Mouse (Mus musculus) Patski (cell line): ENCODE results near the gene Calhm6. TPM values are rescaled to one million over a fixed set of nuclear protein-coding genes. Genes with fewer than 3 reads are reported as not detected.

ENCODE experiments used
- ATAC-seq: fragments of 100-300 bp; one replicate; pipeline ENCODE4 v1.8.0; 2021
- CTCF ChIA-PET: fragments of 350-600 bp; sonication (Branson Sonifier 250); formaldehyde crosslinking; loops from one replicate; lab custom pipeline; 2022; ENCODE audit warnings: inconsistent platforms; lab: Charles Lee
- POLR2A ChIA-PET: fragments of 350-600 bp; sonication (Branson Sonifier 250); formaldehyde crosslinking; loops from one replicate; lab custom pipeline; 2022; ENCODE audit warnings: antibody characterized with exemption, inconsistent platforms; lab: Charles Lee
- DNase-seq: peaks from one replicate; pipeline ENCODE4 v3.0.0-alpha.2; 2011; ENCODE audit warnings: low read depth, low spot score
- H3K27me3 ChIP-seq: fragments of 371-371 bp; one replicate; pipeline ENCODE4 v1.5.1; 2021
- CTCF ChIP-seq: fragments of 100-300 bp; IDR thresholded peaks from one replicate; pipeline ENCODE4 v1.5.1; 2021
- in situ Hi-C: fragments of 300-500 bp; cut with MboI; formaldehyde crosslinking; loops from 3 replicates; pipeline ENCODE4 v1.11.1; 2018; ENCODE audit warnings: low pct_unique_long_range_greater_than_20kb, mixed read lengths
- polyA plus RNA-seq: library from polyadenylated mRNA; unstranded; gene quantifications from one replicate; pipeline ENCODE4 v1.2.3, GENCODE M21; 2021

Calhm6 gene
- polyA plus RNA-seq, 1 experiment from 2014 or later: not detected

- ChIA-PET CTCF (interaction anchor here (1.2 to 1.4 kb wide), 2 partner anchors 9 to 17 kb away, joined by 3 to 5 read pairs; no protein-coding TSS in a partner anchor), POLR2A (interaction anchor here (0.5 kb wide), 1 partner anchor 38 kb away, joined by 5 read pairs; no protein-coding TSS in a partner anchor)
- no peaks in the 10 kb centered on the region for H3K27me3 ChIP-seq
- in situ Hi-C loops: loop anchor here (10.0 kb wide), 1 partner anchor 125 kb away; no protein-coding TSS in a partner anchor
- DNase-seq: no peak
- peak; percentile 35 for ATAC-seq
- no peak for TF ChIP-seq CTCF
Observed at GRCm38 (mm10) chr10:34149772-34150171, 22.0 kb upstream of the Calhm6 start.

- TF ChIP-seq CTCF: no peak
- no peak for DNase-seq
Observed at GRCm38 (mm10) chr10:34141693-34142092, 13.9 kb upstream of the Calhm6 start.

GRCm38 (mm10) chr10:34139768-34140167 lies 12.0 kb upstream of the Calhm6 start:
- POLR2A ChIA-PET: no interaction called here
- CTCF ChIA-PET: interaction anchor here (1.2 kb wide), 1 partner anchor 15 kb away, joined by 3 read pairs; no protein-coding TSS in a partner anchor
- in situ Hi-C loops: loop anchor here (10.0 kb wide), 1 partner anchor 135 kb away; no protein-coding TSS in a partner anchor
- H3K27me3 ChIP-seq: no peaks in the 10 kb centered on the region
- no peak for TF ChIP-seq CTCF
- ATAC-seq: no peak
- DNase-seq: no peak

More at GRCm38 (mm10) chr10:34141693-34142092, 13.9 kb upstream of the Calhm6 start:
- in situ Hi-C loops: loop anchor here (10.0 kb wide), 1 partner anchor 133 kb away; no protein-coding TSS in a partner anchor
- POLR2A ChIA-PET: no interaction called here
- CTCF ChIA-PET: no interaction called here
- H3K27me3 ChIP-seq: no peaks in the 10 kb centered on the region
- no peak for ATAC-seq

- ChIA-PET POLR2A (interaction anchor here (0.6 kb wide), 1 partner anchor 175 kb away, joined by 3 read pairs; no protein-coding TSS in a partner anchor), CTCF (no interaction called here)
- in situ Hi-C loops: no loop called here
- TF ChIP-seq CTCF: no peak
- no peak for DNase-seq
- H3K27me3 ChIP-seq: no peaks in the 10 kb centered on the region
- ATAC-seq: no peak
Observed at GRCm38 (mm10) chr10:34138027-34138426, 10.2 kb upstream of the Calhm6 start.

- ATAC-seq: no peak
- no peak for TF ChIP-seq CTCF
- POLR2A ChIA-PET: no interaction called here
- CTCF ChIA-PET: no interaction called here
- in situ Hi-C loops: no loop called here
- H3K27me3 ChIP-seq: no peaks in the 10 kb centered on the region
- no peak for DNase-seq
Observed at GRCm38 (mm10) chr10:34136432-34136831, 8.6 kb upstream of the Calhm6 start.

- TF ChIP-seq CTCF: no peak
- ATAC-seq (no peak), DNase-seq (no peak)
- in situ Hi-C loops: no loop called here
- peaks cover 4% of the 10 kb centered on the region for H3K27me3 ChIP-seq
- CTCF ChIA-PET: no interaction called here
- POLR2A ChIA-PET: interaction anchor here (0.6 to 1.6 kb wide), 2 partner anchors 17 to 179 kb away, joined by 3 to 7 read pairs; no protein-coding TSS in a partner anchor
Observed at GRCm38 (mm10) chr10:34131356-34131755, 3.6 kb upstream of the Calhm6 start.

GRCm38 (mm10) chr10:34128391-34128790 lies 607 bp upstream of the Calhm6 start:
- ChIA-PET CTCF (no interaction called here), POLR2A (no interaction called here)
- in situ Hi-C loops: no loop called here
- no peak for TF ChIP-seq CTCF
- no peak for DNase-seq
- no peak for ATAC-seq
- H3K27me3 ChIP-seq: peaks cover 4% of the 10 kb centered on the region

GRCm38 (mm10) chr10:34118421-34118820 lies 9.4 kb downstream of the Calhm6 start:
- DNase-seq (no peak), ATAC-seq (no peak)
- no peak for TF ChIP-seq CTCF
- in situ Hi-C loops: no loop called here
- ChIA-PET CTCF (no interaction called here), POLR2A (no interaction called here)
- H3K27me3 ChIP-seq: peaks cover 4% of the 10 kb centered on the region

- in situ Hi-C loops: no loop called here
- POLR2A ChIA-PET: no interaction called here
Observed at GRCm38 (mm10) chr10:34117770-34118169, 10.0 kb downstream of the Calhm6 start.

GRCm38 (mm10) chr10:34117131-34117530 lies 10.7 kb downstream of the Calhm6 start:
- ATAC-seq: no peak

More at GRCm38 (mm10) chr10:34117770-34118169, 10.0 kb downstream of the Calhm6 start:
- DNase-seq (no peak), ATAC-seq (no peak)
- CTCF ChIA-PET: interaction anchor here (0.6 kb wide), 1 partner anchor 57 kb away, joined by 3 read pairs; no protein-coding TSS in a partner anchor
- TF ChIP-seq CTCF: no peak
- peaks cover 4% of the 10 kb centered on the region for H3K27me3 ChIP-seq

More at GRCm38 (mm10) chr10:34117131-34117530, 10.7 kb downstream of the Calhm6 start:
- ChIA-PET POLR2A (no interaction called here), CTCF (interaction anchor here (0.6 to 1.8 kb wide), 3 partner anchors 14 to 58 kb away, joined by 3 to 5 read pairs (median 3); partner anchors contain the start of gene Calhm5)
- no peak for DNase-seq
- no peak for TF ChIP-seq CTCF
- peaks cover 4% of the 10 kb centered on the region for H3K27me3 ChIP-seq
- in situ Hi-C loops: no loop called here
